Mouse (Mus musculus): ENCODE measurements at regions not wholly inside any gene's neighbourhood (a gene's known extent, or its start where the extent isn't known, plus 50 kb on each side); places are given as distances from the start of the nearest gene placed in this dataset.
"Not testable (repeated sequence)": the region's sequence is repeated elsewhere in the genome, so short reads cannot be mapped to it uniquely, and the experiment has no call there.

GRCm38 (mm10) chr4:23850640-23851039 is 645.6 kb upstream of the Mms22l start:
- 93% methylated on average over 2 of the region's 2 CpGs for WGBS
- ATAC-seq (ENCODE audit: low FRiP score, low TSS enrichment), result no peak
- Histone ChIP-seq H3K9ac (replicated peaks; ENCODE audit: low read length) (no peak overlapping the region), H3K36me3 (ENCODE audit: insufficient read depth, low read length) (no peaks in the 10 kb centered on the region), H3K27me3 (ENCODE audit: insufficient read depth, low read length) (no peaks in the 10 kb centered on the region), H3K4me1 (ENCODE audit: insufficient read depth, low read length) (no peaks in the 10 kb centered on the region), H3K4me3 (ENCODE audit: low read length) (no peak overlapping the region), H3K27ac (ENCODE audit: low read length) (no peak overlapping the region), H3K9me3 (ENCODE audit: low read length) (no peaks in the 10 kb centered on the region), H3K4me2 (replicated peaks; ENCODE audit: low read depth, low read length) (no peak overlapping the region)

DNA sequence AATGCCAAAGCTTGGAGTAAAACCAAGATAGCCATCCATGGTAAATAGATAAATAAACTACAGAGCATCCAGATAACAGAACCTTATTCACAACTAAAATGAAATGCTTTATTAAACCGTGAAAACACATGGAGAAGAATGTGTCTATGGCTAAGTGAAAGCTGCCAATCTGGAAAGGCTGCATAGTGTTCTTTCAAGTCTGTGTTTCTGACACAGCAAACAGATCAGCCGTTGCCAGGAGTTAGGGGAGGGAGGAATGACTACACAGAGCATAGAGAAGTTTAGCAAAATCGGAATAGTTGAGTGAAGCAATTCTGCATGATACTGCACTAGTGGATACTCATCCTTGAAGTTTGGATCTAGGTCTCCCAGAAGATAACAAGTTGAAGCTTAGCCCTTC is 633.8 kb upstream of the Mms22l start:
- H3K4me1 ChIP-seq (ENCODE audit: insufficient read depth, low read length), result no peaks in the 10 kb centered on the region
- H3K9ac ChIP-seq (replicated peaks; ENCODE audit: low read length), result no peak overlapping the region
- no peaks in the 10 kb centered on the region for H3K27me3 ChIP-seq (ENCODE audit: insufficient read depth, low read length)
- 75% methylated on average over 3 of the region's 3 CpGs for WGBS
- H3K36me3 ChIP-seq (ENCODE audit: insufficient read depth, low read length), result no peaks in the 10 kb centered on the region
- H3K4me2 ChIP-seq (replicated peaks; ENCODE audit: low read depth, low read length), result no peak overlapping the region
- H3K4me3 ChIP-seq (ENCODE audit: low read length), result no peak overlapping the region
- ATAC-seq (ENCODE audit: low FRiP score, low TSS enrichment), result no peak
- no peaks in the 10 kb centered on the region for H3K9me3 ChIP-seq (ENCODE audit: low read length)
- no peak overlapping the region for H3K27ac ChIP-seq (ENCODE audit: low read length)

DNA sequence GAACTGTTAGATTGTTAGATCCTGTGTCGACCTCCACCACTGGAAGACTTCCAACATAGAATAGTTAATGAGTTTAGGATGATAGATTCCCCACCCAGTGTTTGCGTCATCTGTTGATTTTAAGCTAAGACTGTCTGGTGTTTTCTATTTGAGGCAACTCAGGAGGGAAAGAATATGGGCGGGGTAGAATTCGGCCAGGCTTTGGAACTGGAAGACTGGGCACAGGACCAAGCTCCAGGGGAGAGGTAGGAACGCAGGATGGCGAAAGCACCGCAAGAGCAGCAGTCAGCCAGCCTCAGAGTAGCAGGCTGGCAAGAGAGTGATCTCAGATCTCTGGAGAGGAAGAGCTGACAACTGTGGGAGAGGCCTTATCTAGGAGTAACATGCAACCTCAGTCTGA is 616.2 kb upstream of the Mms22l start:
- ATAC-seq (ENCODE audit: low FRiP score, low TSS enrichment), result no peak
- Histone ChIP-seq H3K4me1 (ENCODE audit: insufficient read depth, low read length) (no peaks in the 10 kb centered on the region), H3K27ac (ENCODE audit: low read length) (no peak overlapping the region), H3K9ac (replicated peaks; ENCODE audit: low read length) (no peak overlapping the region), H3K27me3 (ENCODE audit: insufficient read depth, low read length) (no peaks in the 10 kb centered on the region), H3K4me2 (replicated peaks; ENCODE audit: low read depth, low read length) (no peak overlapping the region), H3K4me3 (ENCODE audit: low read length) (no peak overlapping the region), H3K36me3 (ENCODE audit: insufficient read depth, low read length) (no peaks in the 10 kb centered on the region), H3K9me3 (ENCODE audit: low read length) (no peaks in the 10 kb centered on the region)
- 81% methylated on average over 7 of the region's 7 CpGs for WGBS

GRCm38 (mm10) chr4:23913396-23913795 is 582.9 kb upstream of the Mms22l start:
- Histone ChIP-seq H3K4me2 (replicated peaks; ENCODE audit: low read depth, low read length) (no peak overlapping the region), H3K9me3 (ENCODE audit: low read length) (no peaks in the 10 kb centered on the region), H3K4me1 (ENCODE audit: insufficient read depth, low read length) (no peaks in the 10 kb centered on the region), H3K27me3 (ENCODE audit: insufficient read depth, low read length) (no peaks in the 10 kb centered on the region), H3K9ac (replicated peaks; ENCODE audit: low read length) (no peak overlapping the region), H3K36me3 (ENCODE audit: insufficient read depth, low read length) (no peaks in the 10 kb centered on the region), H3K4me3 (ENCODE audit: low read length) (no peak overlapping the region), H3K27ac (ENCODE audit: low read length) (no peak overlapping the region)
- WGBS, result 27% methylated on average over 4 of the region's 4 CpGs
- ATAC-seq (ENCODE audit: low FRiP score, low TSS enrichment), result no peak

DNA sequence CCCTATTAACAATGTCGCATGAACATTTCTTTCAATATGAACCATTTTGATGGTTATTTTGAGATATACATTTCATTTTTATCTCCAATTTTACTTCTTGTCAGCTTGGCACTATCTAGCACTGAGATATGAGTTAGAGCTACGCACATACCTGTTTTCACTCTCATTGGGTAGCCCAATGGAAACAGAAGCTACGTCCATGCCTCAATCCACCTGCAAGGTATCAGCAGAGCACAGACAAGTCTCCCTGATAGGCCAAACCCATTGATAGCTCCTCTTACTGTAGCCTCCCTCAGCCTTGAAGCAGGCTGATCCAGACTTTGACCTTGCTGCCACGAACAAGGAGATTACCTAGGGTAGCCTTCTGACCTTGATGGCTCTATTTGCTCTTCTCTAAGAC is 582.4 kb upstream of the Mms22l start:
- H3K4me3 ChIP-seq (ENCODE audit: low read length), result no peak overlapping the region
- H3K9ac ChIP-seq (replicated peaks; ENCODE audit: low read length), result no peak overlapping the region
- 75% methylated on average over 4 of the region's 4 CpGs for WGBS
- H3K27me3 ChIP-seq (ENCODE audit: insufficient read depth, low read length), result no peaks in the 10 kb centered on the region
- H3K36me3 ChIP-seq (ENCODE audit: insufficient read depth, low read length), result no peaks in the 10 kb centered on the region
- no peak overlapping the region for H3K4me2 ChIP-seq (replicated peaks; ENCODE audit: low read depth, low read length)
- H3K4me1 ChIP-seq (ENCODE audit: insufficient read depth, low read length), result no peaks in the 10 kb centered on the region
- no peaks in the 10 kb centered on the region for H3K9me3 ChIP-seq (ENCODE audit: low read length)
- H3K27ac ChIP-seq (ENCODE audit: low read length), result no peak overlapping the region
- ATAC-seq (ENCODE audit: low FRiP score, low TSS enrichment), result no peak

GRCm38 (mm10) chr4:23914423-23914822 is 581.8 kb upstream of the Mms22l start:
- no peak overlapping the region for H3K4me3 ChIP-seq (ENCODE audit: low read length)
- no peaks in the 10 kb centered on the region for H3K36me3 ChIP-seq (ENCODE audit: insufficient read depth, low read length)
- ATAC-seq (ENCODE audit: low FRiP score, low TSS enrichment), result no peak
- no peak overlapping the region for H3K9ac ChIP-seq (replicated peaks; ENCODE audit: low read length)
- no peaks in the 10 kb centered on the region for H3K4me1 ChIP-seq (ENCODE audit: insufficient read depth, low read length)
- no peaks in the 10 kb centered on the region for H3K9me3 ChIP-seq (ENCODE audit: low read length)
- no peak overlapping the region for H3K4me2 ChIP-seq (replicated peaks; ENCODE audit: low read depth, low read length)
- 85% methylated on average over 7 of the region's 7 CpGs for whole genome bisulfite sequencing
- no peak overlapping the region for H3K27ac ChIP-seq (ENCODE audit: low read length)
- no peaks in the 10 kb centered on the region for H3K27me3 ChIP-seq (ENCODE audit: insufficient read depth, low read length)

DNA sequence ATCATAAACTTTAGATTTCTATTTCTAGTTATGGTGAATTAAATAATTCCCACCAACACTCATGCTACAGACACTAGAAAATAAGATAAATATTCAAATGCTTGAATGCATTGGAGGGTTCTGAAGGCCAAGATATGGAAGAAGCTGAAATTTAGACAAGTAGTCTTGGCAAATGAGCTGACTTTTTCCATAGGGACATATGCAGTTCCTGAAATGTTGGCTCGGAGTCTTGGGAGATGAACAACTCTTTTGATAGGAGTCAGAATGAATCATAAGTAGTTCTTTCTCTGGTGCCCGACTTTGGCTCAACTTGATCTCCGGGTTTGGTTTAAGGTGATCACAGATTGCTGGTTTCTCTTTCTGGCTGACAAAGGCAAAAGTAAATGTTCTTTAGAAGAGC is 574.7 kb upstream of the Mms22l start:
- 87% methylated on average over 3 of the region's 3 CpGs for WGBS
- H3K36me3 ChIP-seq (ENCODE audit: insufficient read depth, low read length), result no peaks in the 10 kb centered on the region
- ATAC-seq (ENCODE audit: low FRiP score, low TSS enrichment), result no peak

DNA sequence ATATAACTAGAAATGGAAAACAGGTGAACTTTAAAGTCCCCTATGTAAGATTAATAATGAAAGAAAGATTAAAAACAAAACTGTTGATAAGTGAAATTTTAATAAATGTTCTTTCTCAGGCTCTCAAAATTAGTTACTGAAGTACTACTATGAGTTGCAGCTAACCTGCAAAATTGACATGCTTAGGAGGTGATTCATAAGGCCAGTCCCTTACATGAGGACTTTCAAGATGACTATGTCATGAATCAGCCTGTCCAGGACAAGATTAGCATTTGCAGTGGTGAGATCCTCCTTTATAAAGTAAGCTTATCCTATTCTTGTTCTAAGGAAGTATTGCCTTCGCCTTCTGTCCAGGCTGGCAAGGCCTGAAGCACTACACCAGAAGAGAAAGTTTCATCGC is 542.1 kb upstream of the Mms22l start:
- Histone ChIP-seq H3K36me3 (ENCODE audit: insufficient read depth, low read length) (no peaks in the 10 kb centered on the region), H3K9me3 (ENCODE audit: low read length) (no peaks in the 10 kb centered on the region), H3K9ac (replicated peaks; ENCODE audit: low read length) (no peak overlapping the region), H3K27me3 (ENCODE audit: insufficient read depth, low read length) (no peaks in the 10 kb centered on the region), H3K4me3 (ENCODE audit: low read length) (no peak overlapping the region), H3K4me2 (replicated peaks; ENCODE audit: low read depth, low read length) (no peak overlapping the region), H3K27ac (ENCODE audit: low read length) (no peak overlapping the region), H3K4me1 (ENCODE audit: insufficient read depth, low read length) (no peaks in the 10 kb centered on the region)
- no peak for ATAC-seq (ENCODE audit: low FRiP score, low TSS enrichment)
- 87% methylated on average over 2 of the region's 2 CpGs for WGBS

More for the DNA sequence above, 574.7 kb upstream of the Mms22l start:
- Histone ChIP-seq H3K27ac (ENCODE audit: low read length) (no peak overlapping the region), H3K27me3 (ENCODE audit: insufficient read depth, low read length) (no peaks in the 10 kb centered on the region), H3K9me3 (ENCODE audit: low read length) (no peaks in the 10 kb centered on the region), H3K4me1 (ENCODE audit: insufficient read depth, low read length) (no peaks in the 10 kb centered on the region), H3K9ac (replicated peaks; ENCODE audit: low read length) (no peak overlapping the region), H3K4me2 (replicated peaks; ENCODE audit: low read depth, low read length) (no peak overlapping the region), H3K4me3 (ENCODE audit: low read length) (no peak overlapping the region)

GRCm38 (mm10) chr4:23982193-23982592 is 514.1 kb upstream of the Mms22l start:
- H3K27ac ChIP-seq (ENCODE audit: low read length); H3K27me3 ChIP-seq (ENCODE audit: insufficient read depth, low read length); ATAC-seq (ENCODE audit: low FRiP score, low TSS enrichment); H3K4me1 ChIP-seq (ENCODE audit: insufficient read depth, low read length); H3K36me3 ChIP-seq (ENCODE audit: insufficient read depth, low read length); H3K4me3 ChIP-seq (ENCODE audit: low read length); H3K9ac ChIP-seq (replicated peaks; ENCODE audit: low read length); H3K4me2 ChIP-seq (replicated peaks; ENCODE audit: low read depth, low read length); H3K9me3 ChIP-seq (ENCODE audit: low read length): not testable (repeated sequence)
- WGBS, result 91% methylated on average over 2 of the region's 2 CpGs

DNA sequence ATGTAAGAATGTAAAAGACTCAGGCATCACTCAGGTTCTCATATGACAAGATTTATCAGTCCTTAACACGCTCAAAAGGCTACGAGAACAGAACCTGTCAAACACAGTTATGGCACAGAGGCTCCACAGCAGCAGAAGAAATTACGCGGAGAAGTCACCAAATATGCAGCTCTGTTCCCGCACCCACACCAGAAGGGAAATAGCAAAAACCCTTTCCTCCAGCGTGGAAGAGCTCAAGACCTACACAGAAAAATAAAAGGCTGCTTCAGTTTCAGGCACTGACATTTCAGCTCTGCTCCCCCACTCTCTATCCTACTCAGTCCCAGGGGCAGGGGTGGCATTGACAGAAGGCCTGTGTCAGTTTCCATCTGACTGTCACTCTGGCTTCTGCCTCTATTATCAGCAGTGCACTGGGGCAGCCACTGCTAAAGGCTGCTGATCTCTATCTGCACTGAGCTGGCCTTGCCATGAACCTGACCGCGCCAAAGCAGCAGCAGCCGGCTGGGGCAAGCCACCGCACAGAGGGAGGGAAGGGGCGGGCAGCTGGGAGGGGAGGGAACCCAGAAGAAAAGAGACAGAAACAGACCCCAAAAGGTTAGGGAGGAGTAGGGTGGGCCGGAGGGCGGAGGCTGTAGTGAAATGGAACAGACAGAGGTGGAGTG is 513.3 kb upstream of the Mms22l start:
- Histone ChIP-seq H3K9me3 (ENCODE audit: low read length) (no peaks in the 10 kb centered on the region), H3K4me2 (replicated peaks; ENCODE audit: low read depth, low read length) (peak overlapping the region; percentile 48), H3K4me3 (ENCODE audit: low read length) (peak overlapping the region; percentile 21; the same call in 1 of the 2 replicates), H3K36me3 (ENCODE audit: insufficient read depth, low read length) (no peaks in the 10 kb centered on the region), H3K27me3 (ENCODE audit: insufficient read depth, low read length) (no peaks in the 10 kb centered on the region), H3K4me1 (ENCODE audit: insufficient read depth, low read length) (0 out of 2 replicates have a peak, but pooled peaks cover 7% of the 10 kb centered on the region), H3K27ac (ENCODE audit: low read length) (peak overlapping the region; percentile 50; the same call in 1 of the 2 replicates), H3K9ac (replicated peaks; ENCODE audit: low read length) (no peak overlapping the region)
- 25% methylated on average over 13 of the region's 13 CpGs for WGBS
- ATAC-seq (ENCODE audit: low FRiP score, low TSS enrichment), result peak; percentile 99

Measured in kidney, embryonic 16.5 days (tissue).